Mouse (Mus musculus) brain, adult 10 weeks (tissue): ENCODE measurements around the gene Olfr395. TPM values are rescaled to one million over a fixed set of nuclear protein-coding genes. Genes with fewer than 3 reads are reported as not detected.

ENCODE experiments used
- polyA plus RNA-seq: library from polyadenylated mRNA; stranded (reverse); fragments of 350-450 nt; fragmentation: Illumina TruSeq; extraction: RNeasy Lipid Tissue Mini Kit (QIAGEN cat#74804); gene quantifications from one replicate; pipeline ENCODE4 v1.2.3, GENCODE M21; 2015; ENCODE audit warnings: low read depth, low replicate concordance

Olfr395 gene
- polyA plus RNA-seq: not detected

GRCm38 (mm10) chr11:73909199-73909598, at the start of gene Olfr395:
Gene Olfr395 (minus strand): TSS chr11:73909299.

GRCm38 (mm10) chr11:73936377-73936776, 27.3 kb upstream of the Olfr395 start, which contains the start of gene Olfr23:
Gene Olfr23 (plus strand): TSS chr11:73936677.

GRCm38 (mm10) chr11:73890671-73891070, 18.4 kb downstream of the Olfr395 start, which contains the start of gene Olfr394:
Gene Olfr394 (minus strand): TSS chr11:73890771.

Other genes starting within 250 kb of the Olfr395 start
- not detected for gene Zfp735, start 220.5 kb downstream of the Olfr395 start, polyA plus RNA-seq
- gene Olfr389, start 128.6 kb downstream of the Olfr395 start, polyA plus RNA-seq: not detected
- gene Olfr390, start 126.3 kb downstream of the Olfr395 start, polyA plus RNA-seq: not detected
- not detected for gene Olfr391-ps, start 106.2 kb downstream of the Olfr395 start, polyA plus RNA-seq
- gene Olfr392, start 92.2 kb downstream of the Olfr395 start, polyA plus RNA-seq: not detected
- not detected for gene Olfr393, start 57.8 kb downstream of the Olfr395 start, polyA plus RNA-seq
- not detected for gene Olfr394, start 18.5 kb downstream of the Olfr395 start, polyA plus RNA-seq
- not detected for gene Olfr23, start 27.4 kb upstream of the Olfr395 start, polyA plus RNA-seq
- not detected for gene Olfr397, start 51.5 kb upstream of the Olfr395 start, polyA plus RNA-seq
- not detected for gene Olfr398, start 81.1 kb upstream of the Olfr395 start, polyA plus RNA-seq
- not detected for gene Olfr139, start 147.3 kb upstream of the Olfr395 start, polyA plus RNA-seq
- not detected for gene Olfr399, start 147.3 kb upstream of the Olfr395 start, polyA plus RNA-seq
- not detected for gene Zfp616, start 160.7 kb upstream of the Olfr395 start, polyA plus RNA-seq
- gene Olfr401, start 204.4 kb upstream of the Olfr395 start, polyA plus RNA-seq: not detected
- not detected for gene Olfr402, start 244.2 kb upstream of the Olfr395 start, polyA plus RNA-seq